Mouse (Mus musculus) embryo, embryonic 11 days (tissue): Measurements from ENCODE around the gene Hexim1.
A peak's percentile ranks its signal among the peaks of the same experiment; 100 is the strongest.

Experiments used
- DNase-seq: peaks from one replicate; pipeline ENCODE4 v3.0.0-alpha.2; 2015

The Hexim1 gene

GRCm38 (mm10) chr11:103161449-103161848 lies 45.4 kb downstream of the Hexim1 start:
- DNase-seq = no peak

- DNase-seq = no peak
These were observed 46.1 kb downstream of the Hexim1 start for GRCm38 (mm10) chr11:103162132-103162531.

GRCm38 (mm10) chr11:103164391-103164790 lies 48.4 kb downstream of the Hexim1 start:
- DNase-seq = no peak

GRCm38 (mm10) chr11:103168690-103169390 lies 52.8 kb downstream of the Hexim1 start:
- peak; percentile 70 for DNase-seq
